Mouse (Mus musculus): ENCODE results near the gene Tmem86a. TPM values are rescaled to one million over a fixed set of nuclear protein-coding genes. Genes with fewer than 3 reads are reported as not detected.

The Tmem86a gene
- total RNA-seq (2021) = 10 to 100 TPM; 18.6 to 22.3 TPM
- long read RNA-seq, experiment 1, transcript Tmem86a-201 (3 exons, 1,831 nt) = major isoform, 13 of 16 reads
- long read RNA-seq, experiment 1, partial matches to known transcripts = 1 of 16 reads
- long read RNA-seq, experiment 1, other reads (novel, unspliced or antisense) = 2 of 16 reads
- long read RNA-seq, experiment 2, transcript Tmem86a-201 (3 exons, 1,831 nt) = major isoform, 102 of 116 reads
- long read RNA-seq, experiment 2, partial matches to known transcripts = 7 of 116 reads
- long read RNA-seq, experiment 2, other reads (novel, unspliced or antisense) = 7 of 116 reads

DNA sequence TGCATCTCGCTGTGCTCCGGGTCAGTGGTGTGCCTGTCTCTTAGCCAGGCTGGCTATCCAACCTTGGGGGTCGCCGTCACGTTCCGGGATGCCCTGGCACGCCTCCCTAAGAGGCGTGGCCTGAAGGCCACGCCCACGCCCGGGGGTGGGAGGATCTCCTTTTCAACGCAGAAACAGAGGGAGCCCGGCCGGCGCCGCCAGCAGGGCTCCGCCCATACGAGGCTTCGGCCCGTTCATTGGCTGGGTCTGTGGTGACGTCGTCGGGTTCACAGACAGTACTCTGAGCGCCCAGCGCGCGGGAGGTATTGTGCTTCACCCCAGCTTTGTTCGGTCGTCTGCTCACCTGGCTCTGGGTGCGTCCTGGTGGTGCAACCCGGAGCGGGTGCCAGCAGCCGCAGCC lies at the start of gene Tmem86a:
Gene Tmem86a, plus strand, starts transcription at position 236 of the 400 bp plus-strand sequence.
- DNase-seq (ENCODE audit: low spot score in 2 of 2) = peak; percentile 88 to 90

DNA sequence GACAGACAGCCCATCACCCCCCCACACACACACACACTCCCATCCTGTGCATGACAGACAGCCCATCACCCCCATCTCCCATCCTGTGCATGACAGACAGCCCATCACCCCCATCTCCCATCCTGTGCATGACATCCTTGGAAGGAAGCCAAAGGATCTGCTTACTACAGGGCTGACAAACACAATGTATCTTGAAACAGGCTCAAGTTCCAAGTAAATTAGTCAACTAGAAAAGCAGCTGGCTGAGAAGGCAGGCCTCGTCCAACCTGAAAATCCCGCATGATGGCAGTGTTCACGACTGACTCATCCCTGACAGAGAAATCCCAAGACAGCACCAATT lies 49.8 kb upstream of the Tmem86a start:
- DNase-seq (ENCODE audit: low spot score in 2 of 2) = no peak

DNA sequence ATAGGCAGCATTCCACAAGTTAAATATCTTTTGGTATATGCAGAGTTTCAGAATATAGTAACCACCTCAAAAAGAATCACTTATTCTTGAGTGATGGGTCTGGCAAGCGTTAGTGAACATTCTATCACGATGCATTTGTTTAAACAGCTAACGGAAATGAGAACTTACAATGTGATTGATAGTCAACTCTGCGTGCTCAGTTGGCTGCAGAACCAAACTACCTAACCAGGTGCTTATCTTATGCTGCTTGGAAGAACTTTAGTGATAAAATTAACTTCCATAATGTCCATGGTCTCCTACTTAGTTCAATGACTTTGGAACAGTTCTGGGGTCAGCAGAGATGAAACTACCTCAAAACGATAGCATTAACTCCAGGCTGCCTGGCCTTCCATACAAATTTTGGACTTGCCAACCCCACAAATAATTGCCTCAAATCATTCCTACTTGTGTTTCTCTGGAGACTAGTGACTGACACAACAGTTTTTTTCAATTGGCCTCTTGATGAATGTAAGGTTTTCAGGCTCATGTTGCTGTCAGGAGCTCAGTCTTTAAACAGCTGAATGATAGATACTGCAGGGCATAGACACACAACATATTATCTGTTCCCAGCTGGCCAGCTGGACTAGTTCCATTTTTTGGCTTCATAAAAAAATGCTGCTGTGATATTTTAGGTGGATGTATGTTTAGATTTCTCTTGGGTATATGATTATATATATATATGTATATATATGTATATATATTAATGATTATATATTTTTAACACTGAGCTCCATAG lies 49.1 kb upstream of the Tmem86a start:
- DNase-seq (ENCODE audit: low spot score in 2 of 2) = no peak

DNA sequence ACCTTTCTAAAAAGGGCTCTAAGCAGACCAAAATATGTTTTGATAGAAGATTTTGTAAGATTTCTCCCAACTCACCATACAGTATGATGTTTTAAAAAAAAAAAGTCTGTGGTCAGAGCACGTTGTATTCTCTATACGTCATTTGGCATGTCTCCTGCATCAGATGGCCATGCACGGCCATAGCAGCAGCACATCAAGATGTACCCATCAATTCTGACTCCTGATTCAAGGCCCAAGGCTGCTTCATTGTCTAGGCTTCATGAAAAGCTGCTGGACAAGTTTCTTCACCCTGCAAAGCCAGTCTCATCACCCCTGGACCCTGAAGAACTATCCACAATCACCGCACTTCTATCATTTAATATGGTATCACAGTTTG lies 48.5 kb upstream of the Tmem86a start:
- no peak for DNase-seq (ENCODE audit: low spot score in 2 of 2)

DNA sequence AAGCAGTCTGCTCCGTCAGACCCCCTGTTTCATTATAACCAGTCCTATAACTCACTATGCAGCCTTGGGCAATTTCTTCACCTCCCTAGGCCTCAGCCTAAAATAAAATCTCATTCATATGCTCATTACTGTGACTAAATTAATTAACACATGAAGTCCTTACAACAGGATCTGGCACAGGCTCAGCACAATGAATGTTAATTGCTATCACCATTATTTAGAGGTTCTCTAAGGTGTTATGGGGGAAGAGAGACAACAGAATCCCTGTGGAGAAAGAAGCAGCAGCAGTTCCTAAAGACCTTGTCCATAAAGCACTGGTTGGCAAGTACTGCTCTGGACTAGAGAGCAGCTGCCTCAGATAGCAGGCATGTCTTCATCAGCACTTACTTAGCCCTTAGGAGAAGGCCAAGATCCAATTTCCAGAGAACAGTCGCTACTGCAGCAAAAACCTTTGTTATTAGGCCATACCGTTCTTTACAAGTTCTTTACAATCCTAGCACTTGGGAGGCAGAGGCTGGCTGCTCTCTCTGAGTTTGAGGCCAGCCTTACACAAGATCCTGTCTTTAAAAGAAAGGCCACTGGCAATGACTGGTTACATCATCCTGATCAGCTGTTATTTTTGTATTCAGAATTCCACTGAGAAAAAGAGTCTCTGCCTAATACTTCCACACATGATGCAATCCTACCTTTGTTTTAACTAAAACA lies 46.8 kb upstream of the Tmem86a start:
- no peak for DNase-seq (ENCODE audit: low spot score in 2 of 2)

GRCm38 (mm10) chr7:47007109-47007780 lies 43.2 kb upstream of the Tmem86a start:
- no peak for DNase-seq (ENCODE audit: low spot score in 2 of 2)

DNA sequence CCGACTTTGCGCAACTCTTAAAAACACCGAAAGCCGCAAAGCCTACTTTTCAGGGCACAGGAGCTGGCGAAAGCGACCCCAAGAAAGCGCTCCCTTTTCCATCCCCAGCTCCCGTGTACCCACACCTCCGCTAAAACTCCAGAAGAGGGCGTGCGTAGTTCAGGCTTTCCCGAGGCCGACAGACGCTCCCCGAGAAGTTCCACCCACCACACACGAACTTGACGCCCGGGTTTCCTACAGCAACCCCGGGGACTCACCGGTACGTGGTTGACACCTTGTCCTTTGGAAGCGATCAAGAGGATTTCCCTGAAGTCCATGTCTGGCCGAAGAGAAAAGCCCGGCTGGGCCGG lies 42.6 kb upstream of the Tmem86a start:
- DNase-seq (ENCODE audit: low spot score in 2 of 2) = no peak

DNA sequence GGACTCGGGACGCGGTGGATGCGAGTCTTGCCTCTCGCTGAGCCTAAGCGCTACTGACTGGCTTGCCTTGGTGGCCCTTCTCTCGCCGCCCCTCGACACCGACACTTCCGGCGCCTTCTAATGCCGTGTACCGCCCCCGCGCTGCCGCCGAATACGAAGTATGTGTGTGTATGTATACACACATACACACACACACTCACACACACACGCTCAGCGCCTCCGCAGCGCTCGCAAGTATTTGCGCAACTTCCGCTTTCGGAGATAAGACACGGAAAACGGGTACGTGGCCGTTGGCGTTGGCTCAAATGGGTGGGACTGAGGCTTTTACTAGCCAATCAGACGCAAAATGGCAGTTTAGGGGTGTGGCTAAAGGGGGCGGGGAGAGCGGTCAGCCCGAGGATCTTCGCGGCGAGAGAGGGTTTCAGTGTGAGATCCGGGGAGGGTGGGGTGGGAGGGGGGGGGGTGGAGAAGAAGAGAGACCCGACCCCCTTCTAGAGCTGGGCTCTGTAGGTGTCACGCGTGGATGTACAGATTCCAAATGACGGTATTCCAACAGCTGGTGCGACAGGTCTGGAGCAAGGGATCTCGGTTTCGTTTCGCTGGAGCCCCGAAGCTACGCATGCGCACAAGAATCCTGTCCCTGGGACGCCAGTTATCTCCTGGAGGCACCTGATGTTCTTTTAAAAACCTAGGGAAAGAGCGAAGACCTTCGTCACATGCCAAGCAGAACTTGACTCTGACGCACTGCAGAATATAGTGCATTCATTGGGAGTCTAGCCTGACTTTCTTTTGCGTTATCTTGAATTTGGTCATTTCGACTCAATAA lies 42.0 kb upstream of the Tmem86a start, which contains the start of gene Spty2d1:
Gene Spty2d1, minus strand, starts transcription at position 244 of the 826 bp plus-strand sequence.
- DNase-seq (ENCODE audit: low spot score in 2 of 2) = peak; percentile 96 to 98

DNA sequence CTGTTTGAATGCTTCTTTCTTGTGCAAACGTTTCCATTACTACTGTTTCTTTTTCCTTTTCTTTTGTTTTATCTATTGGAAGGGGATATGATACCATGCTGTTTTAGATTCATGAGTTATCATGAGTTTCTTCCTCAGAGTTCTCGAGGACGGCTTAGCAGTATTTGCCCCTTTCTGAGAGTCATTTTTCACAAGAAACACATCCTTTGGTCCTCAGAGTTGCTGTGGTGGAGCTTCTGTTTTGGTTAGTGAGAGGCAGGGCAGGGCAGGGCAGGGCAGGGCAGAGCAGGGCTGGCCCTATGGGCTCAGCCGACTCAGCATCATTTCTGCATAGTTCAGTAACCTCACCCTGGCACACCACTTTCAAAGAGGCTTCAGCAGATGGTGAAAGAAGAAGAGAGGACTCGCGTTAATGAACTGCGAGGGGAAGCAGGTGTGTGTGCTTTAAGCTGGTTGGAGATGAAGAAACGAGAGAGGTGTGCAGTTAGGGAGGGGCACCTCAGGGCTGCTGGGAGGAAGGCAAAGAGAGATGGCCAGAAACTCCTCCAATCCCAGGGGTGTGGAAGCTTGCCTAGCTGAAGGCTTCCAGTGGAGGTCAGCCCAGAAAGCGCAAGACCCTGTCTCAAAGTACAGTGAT lies 37.2 kb upstream of the Tmem86a start:
- no peak for DNase-seq (ENCODE audit: low spot score in 2 of 2)

DNA sequence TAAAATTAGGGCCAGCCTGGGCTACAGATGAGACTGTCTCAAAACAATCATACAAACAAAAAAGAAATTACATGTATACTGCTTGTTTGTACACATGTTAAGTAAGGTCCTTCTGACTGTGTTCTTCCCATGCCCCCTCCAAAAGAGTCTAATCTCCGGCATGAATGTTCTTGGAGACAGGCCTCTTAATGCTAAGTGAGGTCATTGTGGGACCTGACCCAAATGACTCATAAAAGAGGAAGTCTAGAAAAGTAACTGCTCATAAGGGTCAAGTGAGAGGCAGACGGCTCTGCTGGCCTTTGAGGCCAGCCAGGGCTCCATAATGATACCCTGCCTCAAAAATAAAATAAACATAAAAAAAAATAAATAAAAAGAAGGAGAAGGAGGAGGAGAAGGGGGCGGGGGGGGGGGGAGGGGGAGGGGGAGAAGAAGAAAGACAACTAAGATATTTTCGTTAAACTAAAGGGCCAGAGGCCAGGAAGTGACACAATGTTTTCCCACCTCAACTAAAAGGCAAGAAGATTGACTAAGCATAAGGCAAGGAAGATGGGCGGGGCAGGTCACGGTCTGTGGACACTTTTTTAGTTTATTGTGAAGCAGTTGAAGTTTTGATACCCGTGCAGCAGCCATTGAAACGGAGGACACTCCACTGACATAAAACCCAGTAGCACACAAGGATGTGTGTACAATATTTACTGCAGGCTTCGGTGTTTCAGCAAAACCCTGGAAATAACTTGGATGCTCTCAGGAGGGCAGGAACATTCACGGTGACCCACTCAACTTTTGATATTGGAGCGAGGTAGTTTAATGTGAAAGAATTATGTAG lies 35.6 kb upstream of the Tmem86a start:
- no peak for DNase-seq (ENCODE audit: low spot score in 2 of 2)

DNA sequence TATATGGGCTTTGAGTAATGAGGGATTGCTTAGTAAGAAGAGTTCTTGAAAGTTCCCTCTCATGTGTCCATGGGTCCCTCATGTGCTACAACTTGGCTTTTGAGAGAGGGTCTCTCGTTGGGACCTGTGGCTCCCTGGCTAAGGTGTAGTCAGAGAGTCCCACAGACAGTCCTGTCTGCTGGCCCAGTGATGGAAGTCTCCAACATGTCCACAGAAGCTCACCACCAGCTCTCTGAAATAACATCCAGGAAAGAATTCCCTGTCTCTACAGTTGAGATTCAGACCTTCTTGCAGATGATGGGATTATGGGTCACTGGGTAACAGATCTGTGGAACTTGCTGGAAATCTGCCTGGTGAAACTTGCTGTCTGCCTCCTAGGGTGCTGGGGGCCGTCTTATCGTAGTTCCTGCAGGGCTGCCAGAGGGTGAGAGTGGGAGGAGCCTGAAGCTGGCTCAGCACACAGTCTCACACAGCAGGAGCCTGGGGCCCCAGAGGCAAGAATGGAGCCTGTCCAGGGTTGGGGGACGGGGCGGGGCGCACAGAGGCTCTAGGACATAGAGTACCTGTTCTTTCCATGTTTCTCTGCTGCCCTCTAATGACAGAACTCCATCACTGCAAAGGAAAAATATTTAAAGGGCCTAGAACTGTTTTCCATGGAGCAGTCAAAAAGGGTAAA lies 34.9 kb upstream of the Tmem86a start:
- DNase-seq (ENCODE audit: low spot score in 2 of 2) = peak; percentile 59 to 65

GRCm38 (mm10) chr7:47016602-47017001 lies 33.8 kb upstream of the Tmem86a start:
- no peak for DNase-seq (ENCODE audit: low spot score in 2 of 2)

DNA sequence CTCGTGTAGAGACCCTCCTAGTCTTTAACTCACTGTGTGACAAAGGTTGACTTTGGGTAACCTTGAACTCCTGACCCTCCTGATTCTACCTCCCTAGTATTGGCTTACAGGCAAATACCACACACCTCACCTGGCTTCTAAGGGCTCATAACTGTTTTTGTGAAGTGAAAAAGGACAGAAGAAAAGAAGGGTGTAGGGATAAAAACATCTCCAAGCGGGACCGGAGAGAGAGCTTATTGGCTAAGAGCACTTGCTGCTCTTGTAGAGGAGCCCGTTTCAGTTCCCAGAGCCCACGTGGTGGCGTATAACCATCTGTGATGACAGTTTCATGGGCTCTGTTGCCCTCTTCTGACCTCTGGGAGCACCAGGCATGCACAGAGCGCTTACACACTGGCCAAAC lies 33.3 kb upstream of the Tmem86a start:
- DNase-seq (ENCODE audit: low spot score in 2 of 2) = no peak

DNA sequence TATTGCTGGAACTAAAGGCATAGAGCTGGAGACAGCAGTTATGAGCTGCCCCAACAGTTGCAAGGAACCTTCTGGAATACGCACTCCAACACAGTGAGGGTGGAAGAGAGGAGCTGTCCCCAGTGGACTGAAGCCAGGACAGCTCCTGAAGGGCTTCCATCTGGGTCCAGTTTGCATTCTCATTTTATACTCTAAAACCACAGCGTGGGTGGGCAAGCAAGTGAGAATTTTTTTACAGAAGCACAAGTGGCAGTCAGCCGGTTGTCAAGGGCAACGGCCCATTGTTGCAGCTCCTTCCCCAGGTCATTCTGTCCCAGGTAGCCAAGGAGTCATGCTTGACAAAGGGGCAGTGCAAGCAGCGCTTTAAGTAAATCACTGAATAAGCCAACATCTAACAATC lies 30.8 kb upstream of the Tmem86a start:
- no peak for DNase-seq (ENCODE audit: low spot score in 2 of 2)

DNA sequence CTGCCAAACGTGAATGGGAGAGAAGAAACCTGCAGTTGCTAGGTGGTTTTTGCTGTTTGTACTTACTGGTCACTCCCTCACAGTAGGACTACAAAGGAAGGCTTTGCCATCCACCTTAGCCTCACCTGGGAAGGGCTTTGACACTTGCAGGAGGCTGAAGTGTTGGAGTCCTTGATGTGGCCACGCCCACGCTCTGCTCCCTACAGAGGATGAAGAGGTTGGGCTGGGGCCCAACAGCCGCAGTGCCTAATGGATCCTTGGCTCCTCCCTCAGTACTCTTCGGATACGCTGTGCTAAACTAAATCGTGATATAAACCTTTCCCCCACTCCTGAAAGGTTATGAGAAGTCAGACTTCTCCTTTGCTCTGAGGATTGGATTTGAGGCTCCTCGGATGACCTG lies 29.4 kb upstream of the Tmem86a start:
- DNase-seq (ENCODE audit: low spot score in 2 of 2) = no peak

DNA sequence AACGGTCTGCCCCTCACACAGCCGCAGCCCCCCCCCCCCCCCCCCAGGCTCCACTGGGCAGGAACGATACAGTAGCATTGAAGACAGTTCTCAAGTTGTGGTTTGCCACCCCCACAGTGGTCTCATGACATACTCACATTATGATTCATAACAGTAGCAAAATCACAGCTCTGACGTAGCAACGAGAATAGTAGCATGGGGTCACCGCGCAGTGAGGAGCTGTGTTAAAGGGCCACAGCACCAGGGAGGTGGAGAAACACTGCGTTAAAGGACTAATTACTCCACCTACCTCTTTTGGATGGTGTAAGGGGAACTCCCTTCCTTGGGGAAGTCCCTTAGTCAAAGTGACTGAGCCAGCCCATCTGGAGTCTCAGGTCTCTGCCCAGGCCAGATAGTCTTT lies 27.9 kb upstream of the Tmem86a start:
- no peak for DNase-seq (ENCODE audit: low spot score in 2 of 2)

DNA sequence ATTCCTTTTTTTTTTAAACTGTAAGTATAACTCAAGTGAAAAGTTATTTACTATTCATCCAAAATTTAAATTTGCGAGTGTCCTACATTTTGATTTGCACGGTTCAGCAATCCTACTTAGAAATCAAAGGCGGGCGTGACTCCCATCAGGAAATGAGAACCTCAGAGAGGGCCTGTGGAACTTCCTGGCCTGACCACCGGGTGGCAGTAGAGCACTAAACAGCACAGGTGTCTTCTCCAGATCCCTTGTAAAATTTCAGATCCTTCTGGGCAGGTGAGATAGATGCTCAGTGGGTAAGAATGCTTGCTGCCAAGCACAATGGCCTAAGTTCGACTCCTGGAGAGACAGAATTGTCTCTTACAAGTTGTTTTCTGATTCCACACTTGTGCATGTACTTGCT lies 26.9 kb upstream of the Tmem86a start:
- DNase-seq (ENCODE audit: low spot score in 2 of 2) = peak; percentile 90

DNA sequence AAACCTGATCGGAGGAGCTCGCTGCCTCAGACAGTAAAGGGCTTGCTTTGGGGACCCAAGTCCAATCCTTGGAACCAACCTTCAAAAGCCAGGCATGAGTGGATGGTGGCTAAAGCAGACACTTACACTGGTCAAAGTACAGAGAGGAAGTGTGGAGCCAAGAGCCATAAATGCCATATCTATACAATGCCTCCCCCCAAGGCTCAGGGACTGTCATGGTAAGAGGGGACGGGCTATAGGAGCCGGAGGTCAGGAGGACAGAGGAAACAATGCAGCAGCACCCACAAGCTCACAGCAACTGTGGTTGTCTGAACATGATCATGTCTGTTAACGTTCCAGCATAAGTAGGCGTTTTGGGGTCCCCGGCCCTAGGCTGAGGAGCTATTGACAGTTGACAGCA lies 25.9 kb upstream of the Tmem86a start:
- no peak for DNase-seq (ENCODE audit: low spot score in 2 of 2)

DNA sequence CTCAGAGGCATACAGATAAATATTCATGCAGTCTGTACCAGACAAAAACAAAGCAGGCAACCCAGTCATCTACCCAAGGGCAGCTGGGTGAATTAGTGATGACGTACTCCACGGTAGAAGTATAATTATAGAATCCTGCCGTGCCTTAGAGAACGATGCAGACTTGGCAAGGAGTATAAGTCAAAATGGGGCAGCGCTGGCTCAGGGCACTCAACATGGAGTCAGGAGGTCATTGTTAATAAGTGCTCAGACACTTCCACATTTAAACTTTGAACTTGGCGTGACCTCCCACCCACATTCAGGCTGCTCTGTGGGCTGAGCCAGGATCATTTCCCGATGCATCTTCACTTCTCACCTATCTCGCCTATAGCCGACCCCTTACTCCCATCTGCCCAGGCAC lies 25.0 kb upstream of the Tmem86a start:
- no peak for DNase-seq (ENCODE audit: low spot score in 2 of 2)
